Mouse (Mus musculus) C3H10T1/2 (cell line): ENCODE data around the gene Ankrd22. TPM values are rescaled to one million over a fixed set of nuclear protein-coding genes. Genes with fewer than 3 reads are reported as not detected.

Experiments
- polyA plus RNA-seq, 2 experiments: library from polyadenylated mRNA; unstranded; fragments of >200 nt; fragmentation: generic; extraction: Trizol; gene quantifications; one replicate each; pipeline ENCODE4 v1.2.1; 2012; ENCODE audit warnings: missing spikeins in 2 of 2

The Ankrd22 gene
- polyA plus RNA-seq: not detected

DNA sequence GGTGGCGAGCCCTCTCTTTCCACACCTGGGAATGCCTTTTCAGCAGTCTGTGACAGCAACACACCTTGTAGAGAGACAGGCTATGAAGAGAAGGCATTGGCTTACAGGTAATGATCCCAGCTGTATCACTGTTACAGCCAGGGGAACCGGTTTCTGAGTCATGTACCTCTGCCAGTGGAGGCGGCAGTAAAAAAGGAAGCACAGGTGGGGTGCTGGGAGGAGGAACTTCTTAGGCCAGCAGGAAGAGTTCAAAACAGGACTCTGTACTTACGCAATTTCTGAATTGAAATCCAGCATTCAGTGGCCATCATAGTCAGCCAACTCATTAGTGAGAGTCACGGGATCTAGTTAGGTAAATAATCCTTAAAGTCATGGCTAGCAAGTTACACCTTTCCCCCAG is at the start of gene Ankrd22:
Ankrd22 (minus strand) TSS at position 163 of the 400 bp plus-strand sequence.

DNA sequence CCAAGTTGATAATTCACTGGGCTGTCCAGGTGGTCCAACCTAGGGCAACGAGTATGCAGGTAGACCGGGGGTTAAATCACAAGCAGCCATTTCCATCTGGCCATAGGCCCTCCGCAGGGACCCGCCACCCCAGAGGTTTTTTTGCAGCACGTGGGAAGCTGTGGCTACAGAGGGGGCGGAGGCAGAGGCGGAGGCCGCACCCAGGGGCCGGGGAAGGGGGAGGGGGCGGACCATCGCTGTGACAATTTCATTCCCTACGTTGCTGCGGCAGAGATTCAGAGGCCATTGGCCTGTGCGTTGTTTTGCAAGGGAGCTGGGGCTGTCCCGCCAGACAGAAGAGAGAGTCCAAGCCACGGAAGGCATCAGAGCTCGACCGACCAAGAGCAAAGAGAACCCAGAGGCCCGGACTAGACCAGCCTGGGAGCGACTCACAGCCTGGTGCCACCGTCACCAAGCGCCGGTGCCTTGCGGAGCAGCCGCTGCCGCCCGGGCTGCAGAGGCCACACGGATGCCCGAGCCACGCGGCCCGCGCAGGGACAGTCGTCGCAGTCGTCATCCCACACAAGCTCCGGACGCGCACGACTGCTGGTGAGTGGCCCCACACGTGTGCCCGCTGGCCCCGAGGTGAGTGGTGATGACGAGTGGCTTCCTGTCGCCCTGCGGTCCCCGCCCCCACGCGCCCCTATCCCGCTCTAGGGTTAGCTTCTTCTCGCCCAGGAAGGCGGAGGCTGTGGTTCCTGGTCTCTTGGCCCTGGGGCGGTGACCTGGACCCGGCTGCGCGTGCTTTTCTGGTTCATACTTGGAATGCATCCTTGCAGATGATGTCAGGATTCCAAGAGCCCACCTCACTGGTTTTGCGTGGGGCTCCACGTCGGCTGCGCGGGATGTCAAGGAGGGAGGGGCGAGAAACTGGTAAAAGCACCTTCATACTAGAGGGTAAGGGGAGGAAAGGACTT is 26.4 kb upstream of the Ankrd22 start, which contains the start of gene Stambpl1:
Stambpl1 (plus strand) TSS at position 222 of the 956 bp plus-strand sequence.

DNA sequence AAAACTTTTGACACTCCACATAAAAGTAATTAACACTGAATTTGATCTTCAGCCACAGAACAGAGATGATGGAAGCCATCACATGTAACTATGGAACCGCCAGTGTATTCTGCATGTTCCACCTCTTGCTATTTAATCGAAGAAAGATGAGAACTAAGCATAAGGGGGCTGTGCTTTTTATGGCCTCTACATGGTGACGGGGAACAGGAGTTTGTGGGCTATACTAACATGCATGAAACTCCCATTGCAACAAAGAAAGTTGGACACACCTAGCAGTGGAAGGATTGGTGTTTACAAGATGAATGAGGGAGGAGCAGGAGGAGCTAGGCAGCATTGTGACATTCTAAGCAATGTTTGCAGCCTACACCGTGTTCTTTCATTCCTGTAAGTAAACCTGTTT is 65.2 kb downstream of the Ankrd22 start, which contains the start of gene Lipm:
Lipm (plus strand) TSS at position 301 of the 400 bp plus-strand sequence.

Other genes starting within 250 kb of the Ankrd22 start
- gene Lipf, start 204.9 kb downstream of the Ankrd22 start, polyA plus RNA-seq: not detected
- not detected for gene Lipk, start 157.8 kb downstream of the Ankrd22 start, polyA plus RNA-seq
- not detected for gene Lipn, start 98.7 kb downstream of the Ankrd22 start, polyA plus RNA-seq
- not detected for gene Lipm, start 65.1 kb downstream of the Ankrd22 start, polyA plus RNA-seq
- gene Stambpl1, start 26.2 kb upstream of the Ankrd22 start, polyA plus RNA-seq: 10 to 100 TPM in 1 of 2 experiments, 1 to 10 TPM in 1; 3.1 to 15.1 TPM
- gene Acta2, start 89.5 kb upstream of the Ankrd22 start, polyA plus RNA-seq: 100 to 1,000 TPM; 163 to 208 TPM
- 10 to 100 TPM in 1 of 2 experiments, under 1 TPM in 1; 0.96 to 12.4 TPM for gene Fas, start 124.6 kb upstream of the Ankrd22 start, polyA plus RNA-seq